Mouse (Mus musculus): ENCODE data around the gene Neu2. TPM values are rescaled to one million over a fixed set of nuclear protein-coding genes. Genes with fewer than 3 reads are reported as not detected.

Neu2 gene
- polyA plus RNA-seq, 1 experiment from 2014 or later, result 1.1 TPM

GRCm38 (mm10) chr1:87607385-87608091 lies 97.8 kb downstream of the Neu2 start:
- ChIA-PET POLR2A (interaction anchor here (0.7 kb wide), 1 partner anchor 66 kb away, joined by 3 read pairs; no protein-coding TSS in a partner anchor), CTCF (interaction anchor here (1.0 to 1.7 kb wide), 4 partner anchors 11 to 35 kb away, joined by 3 to 6 read pairs (median 3); partner anchors contain the start of gene Inpp5d)
- no peaks in the 10 kb centered on the region for H3K27me3 ChIP-seq
- DNase-seq (ENCODE audit: low read depth, low spot score) (peak; percentile 13), ATAC-seq (no peak)
- in situ Hi-C loops (cut with MboI; ENCODE audit: low pct_unique_long_range_greater_than_20kb), result loop anchor here (5.0 kb wide), 1 partner anchor 105 kb away; no protein-coding TSS in a partner anchor
- TF ChIP-seq CTCF (IDR thresholded peaks at IDR 0.05), result no peak

DNA sequence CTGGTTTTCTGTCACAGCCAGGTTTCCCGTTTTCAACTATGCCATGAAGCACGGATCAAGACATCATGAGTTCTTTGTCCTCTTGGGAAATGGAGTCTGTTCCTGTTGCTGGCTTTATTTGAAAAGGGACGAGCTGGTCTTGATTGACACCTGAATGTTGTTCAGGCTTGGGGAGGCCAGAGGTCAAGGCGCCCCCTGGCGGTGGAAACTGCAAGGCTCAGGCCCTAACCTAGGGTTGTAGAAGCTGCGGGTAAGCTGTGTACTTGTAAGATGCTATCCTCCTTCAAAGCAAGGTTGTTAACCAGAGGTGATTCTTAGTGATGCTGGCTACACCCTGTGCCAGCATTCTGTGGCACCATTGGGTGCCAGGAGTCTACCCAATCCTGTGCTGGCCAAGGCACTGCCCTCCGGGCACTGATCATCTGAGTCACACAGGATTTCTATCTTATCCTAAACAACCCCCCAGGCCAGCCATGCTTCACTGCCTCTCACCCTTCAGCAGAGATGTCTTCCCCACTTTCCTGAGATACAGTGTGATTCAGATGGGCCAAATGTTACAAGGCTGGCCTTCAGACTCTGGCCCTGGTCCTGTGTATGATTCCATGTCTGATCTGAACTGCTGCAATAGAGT lies 98.8 kb downstream of the Neu2 start:
- DNase-seq (ENCODE audit: low read depth, low spot score) (peak; percentile 84), ATAC-seq (peak; percentile 85)
- peak; percentile 79 for TF ChIP-seq CTCF (IDR thresholded peaks at IDR 0.05)
- no peaks in the 10 kb centered on the region for H3K27me3 ChIP-seq
- in situ Hi-C loops (cut with MboI; ENCODE audit: low pct_unique_long_range_greater_than_20kb), result loop anchor here (5.0 kb wide), 1 partner anchor 106 kb away; no protein-coding TSS in a partner anchor
- ChIA-PET POLR2A (no interaction called here), CTCF (interaction anchor here (0.9 to 1.9 kb wide), 8 partner anchors 11 to 67 kb away, joined by 3 to 6 read pairs (median 3); partner anchors contain the start of gene Inpp5d)

GRCm38 (mm10) chr1:87614576-87615295 lies 105.0 kb downstream of the Neu2 start:
- POLR2A ChIA-PET, result no interaction called here
- in situ Hi-C loops (cut with MboI; ENCODE audit: low pct_unique_long_range_greater_than_20kb), result no loop called here
- DNase-seq (ENCODE audit: low read depth, low spot score) (no peak), ATAC-seq (no peak)
- H3K27me3 ChIP-seq, result no peaks in the 10 kb centered on the region
- CTCF ChIA-PET, result no interaction called here
- no peak for TF ChIP-seq CTCF (IDR thresholded peaks at IDR 0.05)

DNA sequence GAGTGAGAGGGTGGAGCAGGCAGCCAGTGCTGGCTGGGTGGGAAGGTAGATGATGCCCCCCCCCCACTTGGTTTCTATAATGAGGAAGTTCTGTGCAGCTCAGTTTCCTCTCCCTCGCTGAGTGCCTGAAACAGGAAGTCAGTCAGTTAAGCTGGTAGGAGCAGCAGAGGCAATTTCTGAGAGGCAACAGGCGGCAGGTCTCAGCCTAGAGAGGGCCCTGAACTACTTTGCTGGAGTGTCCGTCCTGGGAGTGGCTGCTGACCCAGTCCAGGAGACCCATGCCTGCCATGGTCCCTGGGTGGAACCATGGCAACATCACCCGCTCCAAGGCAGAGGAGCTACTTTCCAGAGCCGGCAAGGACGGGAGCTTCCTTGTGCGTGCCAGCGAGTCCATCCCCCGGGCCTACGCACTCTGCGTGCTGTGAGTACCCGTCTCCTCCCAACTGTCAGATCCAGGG lies 110.6 kb downstream of the Neu2 start, which contains the start of gene Inpp5d:
Gene Inpp5d (plus strand): TSS at position 102 of the 458 bp plus-strand sequence.
- ChIA-PET CTCF (interaction anchor here (1.2 to 1.8 kb wide), 3 partner anchors 9 to 78 kb away, joined by 3 to 6 read pairs (median 4); no protein-coding TSS in a partner anchor), POLR2A (interaction anchor here (0.7 kb wide), 1 partner anchor 103 kb away, joined by 3 read pairs; no protein-coding TSS in a partner anchor)
- in situ Hi-C loops (cut with MboI; ENCODE audit: low pct_unique_long_range_greater_than_20kb), result no loop called here
- no peaks in the 10 kb centered on the region for H3K27me3 ChIP-seq
- TF ChIP-seq CTCF (IDR thresholded peaks at IDR 0.05), result no peak
- ATAC-seq, result no peak
- DNase-seq (ENCODE audit: low read depth, low spot score), result no peak

DNA sequence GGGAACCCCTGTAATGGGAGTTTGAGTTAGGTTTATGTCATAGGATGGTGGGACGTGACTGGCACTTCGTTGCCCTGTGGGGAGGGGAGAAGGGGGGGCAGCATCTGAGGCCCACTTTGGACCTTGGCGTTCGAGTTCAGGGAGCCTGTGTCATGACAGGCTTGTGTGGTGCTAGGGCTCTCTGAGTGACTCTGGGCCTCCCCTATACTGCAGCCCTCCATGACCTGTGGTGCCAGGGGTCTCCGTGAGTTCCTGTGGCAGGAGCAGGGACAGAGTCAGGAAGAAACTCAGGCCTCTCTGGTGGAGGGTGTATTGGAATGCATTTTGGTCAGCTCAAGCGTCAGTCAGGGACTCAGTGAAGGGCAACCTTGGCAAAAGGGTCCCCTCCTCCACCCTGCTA lies 111.0 kb downstream of the Neu2 start:
- in situ Hi-C loops (cut with MboI; ENCODE audit: low pct_unique_long_range_greater_than_20kb), result no loop called here
- ChIA-PET CTCF (interaction anchor here (0.7 to 1.8 kb wide), 4 partner anchors 10 to 141 kb away, joined by 3 to 4 read pairs (median 3); no protein-coding TSS in a partner anchor), POLR2A (interaction anchor here (0.7 kb wide), 1 partner anchor 104 kb away, joined by 3 read pairs; no protein-coding TSS in a partner anchor)
- H3K27me3 ChIP-seq, result no peaks in the 10 kb centered on the region
- no peak for DNase-seq (ENCODE audit: low read depth, low spot score)
- ATAC-seq, result no peak
- no peak for TF ChIP-seq CTCF (IDR thresholded peaks at IDR 0.05)

- no peaks in the 10 kb centered on the region for H3K27me3 ChIP-seq
- DNase-seq (ENCODE audit: low read depth, low spot score) (peak; percentile 88), ATAC-seq (peak; percentile 56)
- POLR2A ChIA-PET, result no interaction called here
- in situ Hi-C loops (cut with MboI; ENCODE audit: low pct_unique_long_range_greater_than_20kb), result no loop called here
- no peak for TF ChIP-seq CTCF (IDR thresholded peaks at IDR 0.05)
- CTCF ChIA-PET, result interaction anchor here (0.7 to 1.8 kb wide), 7 partner anchors 10 to 142 kb away, joined by 3 to 4 read pairs (median 3); no protein-coding TSS in a partner anchor
Observed at GRCm38 (mm10) chr1:87621146-87621857, 111.6 kb downstream of the Neu2 start.

- ChIA-PET CTCF (interaction anchor here (0.9 to 1.3 kb wide), 4 partner anchors 13 to 142 kb away, joined by 3 read pairs; no protein-coding TSS in a partner anchor), POLR2A (no interaction called here)
- in situ Hi-C loops (cut with MboI; ENCODE audit: low pct_unique_long_range_greater_than_20kb), result no loop called here
- no peak for TF ChIP-seq CTCF (IDR thresholded peaks at IDR 0.05)
- ATAC-seq (peak; percentile 86), DNase-seq (ENCODE audit: low read depth, low spot score) (peak; percentile 76)
- no peaks in the 10 kb centered on the region for H3K27me3 ChIP-seq
Observed at GRCm38 (mm10) chr1:87621858-87622279, 112.2 kb downstream of the Neu2 start.

GRCm38 (mm10) chr1:87623977-87624666 lies 114.4 kb downstream of the Neu2 start:
- no peak for TF ChIP-seq CTCF (IDR thresholded peaks at IDR 0.05)
- CTCF ChIA-PET, result interaction anchor here (1.8 kb wide), 1 partner anchor 11 kb away, joined by 6 read pairs; no protein-coding TSS in a partner anchor
- in situ Hi-C loops (cut with MboI; ENCODE audit: low pct_unique_long_range_greater_than_20kb), result no loop called here
- POLR2A ChIA-PET, result no interaction called here
- ATAC-seq (no peak), DNase-seq (ENCODE audit: low read depth, low spot score) (no peak)
- H3K27me3 ChIP-seq, result no peaks in the 10 kb centered on the region

- ChIA-PET POLR2A (interaction anchor here (0.6 to 0.7 kb wide), 2 partner anchors 31 to 88 kb away, joined by 4 to 8 read pairs; no protein-coding TSS in a partner anchor), CTCF (interaction anchor here (1.5 to 1.8 kb wide), 2 partner anchors 10 to 18 kb away, joined by 3 to 6 read pairs; no protein-coding TSS in a partner anchor)
- no peaks in the 10 kb centered on the region for H3K27me3 ChIP-seq
- DNase-seq (ENCODE audit: low read depth, low spot score) (peak; percentile 15), ATAC-seq (no peak)
- no peak for TF ChIP-seq CTCF (IDR thresholded peaks at IDR 0.05)
- in situ Hi-C loops (cut with MboI; ENCODE audit: low pct_unique_long_range_greater_than_20kb), result no loop called here
Observed at GRCm38 (mm10) chr1:87624826-87625225, 115.1 kb downstream of the Neu2 start.

Measured in Patski (cell line).